In the genomic region with DNA sequence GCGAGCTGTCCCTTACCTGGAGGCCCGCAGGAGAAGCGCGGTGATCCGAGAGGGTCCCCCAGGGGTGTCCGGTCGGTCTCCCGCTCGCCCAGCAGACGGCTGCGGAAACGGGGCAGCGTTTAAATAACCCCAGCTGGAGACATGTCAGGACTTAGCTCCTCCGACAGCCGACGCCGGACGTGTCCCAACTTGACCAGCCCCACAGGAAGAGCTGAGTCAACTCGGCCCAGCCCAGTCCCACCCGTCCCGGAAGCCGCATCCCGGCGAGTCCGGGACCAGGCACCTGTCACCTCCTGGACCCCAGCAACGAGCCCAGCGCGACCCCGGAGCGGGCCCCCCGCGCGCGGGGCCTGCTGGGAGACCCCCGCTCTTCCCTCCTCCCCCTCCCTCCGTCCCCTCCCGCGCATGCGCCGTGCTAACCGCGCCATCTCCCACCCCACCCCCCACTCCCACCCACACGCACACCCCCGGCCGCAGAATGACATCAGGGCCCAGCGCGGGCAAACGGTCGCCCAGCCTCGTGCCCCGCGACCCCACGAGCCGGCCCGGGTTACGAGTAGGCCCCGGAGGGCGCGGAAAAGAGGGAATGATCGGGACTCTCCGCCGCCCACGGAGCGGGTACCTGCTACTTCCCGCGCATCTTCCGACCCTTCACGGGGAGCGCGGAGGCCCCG, we compare ENCODE assay signal across 8 mouse cellular contexts. TPM values are rescaled to one million over a fixed set of nuclear protein-coding genes. Genes with fewer than 3 reads are reported as not detected.
A peak's percentile ranks its signal among the peaks of the same experiment; 100 is the strongest.
DNase-seq lines count a peak whose midpoint lies in the region; ATAC-seq lines count a peak whose summit lies in the region.

No protein-coding gene starts in this region.

- no peaks in the 10 kb centered on the region for H3K27me3 ChIP-seq in hindbrain, embryonic 13.5 days

- H3K27ac ChIP-seq in hindbrain, embryonic 13.5 days = peak overlapping the region; percentile 99

- H3K4me2 ChIP-seq in hindbrain, embryonic 13.5 days = peak overlapping the region; percentile 79

- peak; percentile 91 for DNase-seq in Muller cell, postnatal 12 days (ENCODE audit: inconsistent ontology term)
- DNase-seq in cerebellum, postnatal 10 days = peak; percentile 90 to 92
- DNase-seq in frontal cortex, postnatal 14 days (ENCODE audit: low spot score in 2 of 2) = peak; percentile 47 to 48
- peak; percentile 45 for DNase-seq in left cerebral cortex, adult 11 months (ENCODE audit: low spot score)
- peak; percentile 87 to 91 for DNase-seq in lung, postnatal 4 days
- DNase-seq in retina, postnatal 1 day = peak; percentile 90
- DNase-seq in urinary bladder, adult 18-20 months (ENCODE audit: low spot score in 2 of 2) = peak; percentile 81 to 89

- no peaks in the 10 kb centered on the region for H3K9me3 ChIP-seq in hindbrain, embryonic 13.5 days

- H3K36me3 ChIP-seq in hindbrain, embryonic 13.5 days = peaks cover 19% of the 10 kb centered on the region

- under 1% methylated on average over 69 of the region's 71 CpGs for WGBS in hindbrain, embryonic 13.5 days

- H3K9ac ChIP-seq in hindbrain, embryonic 13.5 days = peak overlapping the region; percentile 99

- ATAC-seq in hindbrain, embryonic 13.5 days (ENCODE audit: low FRiP score) = peak; percentile 77

- H3K4me3 ChIP-seq in hindbrain, embryonic 13.5 days = peak overlapping the region; percentile 89

- peaks cover 30% of the 10 kb centered on the region for H3K4me1 ChIP-seq in hindbrain, embryonic 13.5 days (replicated peaks)

RNA-seq across cellular contexts. Expression of a gene that starts 0.5 kb away (rescaled TPM):
- polyA plus RNA-seq in hindbrain, embryonic 13.5 days (2015; fragmentation: Nextera tagmentation; extraction: Ambion mirVana) = 53.6 and 56.5 TPM in 2 replicates

RNA-seq across cellular contexts. Expression of a gene that starts 36.1 kb away (rescaled TPM):
- 31.1 and 33.2 TPM in 2 replicates for polyA plus RNA-seq in hindbrain, embryonic 13.5 days (2015; fragmentation: Nextera tagmentation; extraction: Ambion mirVana)

Comparison
In these comparisons a context has a peak if more than half of its experiments do, and no peak if none do; other contexts are left out.
1. Peak in every context shown above with its lines: DNase-seq, ATAC-seq, H3K4me3 ChIP-seq and H3K27ac ChIP-seq.